Mouse (Mus musculus) ES-CJ7 (cell line): ENCODE measurements around the gene Hapln4.

Experiments
- DNase-seq: peaks from one replicate; pipeline ENCODE4 v3.0.0; 2011; ENCODE audit warnings: low read depth, low spot score

The Hapln4 gene

GRCm38 (mm10) chr8:70137890-70138289 is 54.6 kb downstream of the Hapln4 start:
- DNase-seq = no peak

DNA sequence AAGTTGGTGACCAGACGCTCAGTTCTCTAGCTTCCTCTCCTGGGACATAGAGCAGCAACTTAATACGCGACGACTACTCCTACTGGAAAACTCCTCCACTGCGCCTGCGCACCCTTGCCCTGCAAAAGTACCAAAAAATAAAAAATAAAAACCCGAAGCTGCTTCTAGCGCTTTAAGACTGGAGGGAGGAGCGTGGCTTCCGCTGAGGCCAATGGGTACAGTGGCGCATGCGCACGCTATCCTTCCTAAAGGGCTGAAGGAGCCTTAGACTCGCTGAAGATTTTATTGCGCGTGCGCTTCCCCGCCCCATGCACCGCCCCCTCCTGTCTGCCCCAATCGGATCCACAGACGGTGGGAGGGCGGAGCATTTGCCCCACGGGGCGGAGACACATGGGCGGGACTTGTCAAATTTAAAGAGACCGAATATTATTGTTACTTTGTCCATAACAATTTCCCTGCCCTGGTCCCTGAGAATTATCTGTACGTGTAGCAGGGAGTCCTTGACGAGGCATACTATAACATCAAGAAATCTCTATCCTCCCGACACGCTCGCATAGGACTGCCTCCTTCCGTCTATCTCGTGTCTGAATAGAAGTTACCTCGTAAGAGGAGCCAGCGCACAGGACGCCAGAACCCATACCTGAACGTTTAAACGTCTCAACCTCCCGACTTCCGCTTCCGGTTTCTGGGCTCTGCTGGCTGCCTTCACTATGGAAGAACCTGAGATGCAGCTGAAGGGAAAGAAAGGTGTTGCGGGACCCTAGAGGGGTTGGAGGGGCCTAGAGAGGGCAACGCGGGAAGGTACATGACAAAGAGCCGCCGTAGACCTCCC is 56.0 kb downstream of the Hapln4 start, which contains the start of the genes Rfxank, Borcs8 and Mef2b:
TSS of gene Rfxank (minus strand) at position 129 of the 832 bp plus-strand sequence.
TSS of gene Borcs8 (plus strand) at position 474 of the 832 bp plus-strand sequence.
TSS of gene Mef2b (plus strand) at position 686 of the 832 bp plus-strand sequence.
- DNase-seq = peak; percentile 100

GRCm38 (mm10) chr8:70139981-70140380 is 56.7 kb downstream of the Hapln4 start:
- DNase-seq = no peak
